Mouse (Mus musculus): ENCODE measurements around the gene Pepd.

The Pepd gene

DNA sequence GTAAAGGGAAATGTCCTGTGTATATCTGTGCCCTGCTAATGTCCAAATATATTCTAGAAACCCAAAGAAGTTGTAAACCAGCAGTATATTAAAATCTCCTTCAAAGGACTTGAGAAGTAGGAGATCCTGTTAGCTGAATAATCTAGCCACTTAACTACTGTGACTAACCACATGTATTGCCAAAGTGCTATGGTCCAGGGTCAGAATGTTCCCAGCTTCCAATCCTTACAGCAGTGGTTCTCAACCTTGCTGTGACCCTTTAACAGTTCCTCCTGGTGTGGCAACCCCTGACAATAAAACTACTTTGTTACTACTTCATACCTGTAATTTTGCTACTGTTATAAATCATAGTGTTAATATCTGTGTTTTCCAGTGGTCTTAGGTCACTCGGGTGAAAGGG, 146.2 kb downstream of the Pepd start:
- no peak for DNase-seq

GRCm38 (mm10) chr7:35059467-35059866, 147.3 kb downstream of the Pepd start:
- DNase-seq: no peak

DNA sequence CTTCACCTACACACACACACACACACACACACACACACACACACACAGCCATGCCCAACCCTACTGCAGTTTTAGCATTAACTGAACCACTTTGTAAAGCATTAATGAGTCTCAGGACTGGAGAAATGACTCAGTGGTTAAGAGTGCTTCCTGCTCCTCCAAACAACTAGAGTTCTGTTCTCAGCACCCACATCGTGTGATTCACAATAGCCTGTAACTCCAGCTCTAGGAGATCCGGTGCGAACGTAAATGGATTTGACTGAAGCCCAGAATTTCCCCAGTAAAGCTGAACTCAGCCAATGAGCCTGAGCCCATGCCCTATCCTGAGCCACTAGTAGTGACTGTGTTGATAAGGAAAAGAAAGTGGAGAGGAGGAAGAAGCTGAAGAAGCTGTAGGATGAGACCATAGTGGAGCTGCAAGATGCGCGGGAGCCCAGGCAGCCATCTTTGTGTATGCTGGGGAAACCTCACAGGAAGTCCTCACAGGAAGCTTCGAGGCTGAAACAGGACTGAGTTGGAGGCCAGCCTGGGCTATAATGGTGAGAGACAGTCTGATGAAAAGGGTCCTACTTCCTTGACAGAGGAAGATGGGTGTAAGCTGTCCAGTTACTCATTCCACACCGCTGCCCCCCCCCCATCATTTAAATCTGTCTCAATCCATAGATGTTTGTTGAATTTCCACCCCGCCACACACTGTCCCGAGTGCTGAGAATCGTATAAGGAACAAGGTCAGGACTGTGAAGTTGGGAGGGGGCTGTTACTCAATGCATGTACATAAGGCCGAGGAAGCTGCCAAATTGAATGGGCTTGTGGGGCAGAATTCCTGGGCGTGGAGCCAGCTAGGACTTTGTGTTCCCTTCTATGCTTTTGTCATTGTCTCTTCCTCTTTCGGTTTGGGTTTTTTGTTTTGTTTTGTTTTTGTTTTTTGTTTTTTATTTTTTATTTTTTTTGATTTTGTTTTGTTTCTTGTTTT, 152.4 kb downstream of the Pepd start:
- no peak for DNase-seq

DNA sequence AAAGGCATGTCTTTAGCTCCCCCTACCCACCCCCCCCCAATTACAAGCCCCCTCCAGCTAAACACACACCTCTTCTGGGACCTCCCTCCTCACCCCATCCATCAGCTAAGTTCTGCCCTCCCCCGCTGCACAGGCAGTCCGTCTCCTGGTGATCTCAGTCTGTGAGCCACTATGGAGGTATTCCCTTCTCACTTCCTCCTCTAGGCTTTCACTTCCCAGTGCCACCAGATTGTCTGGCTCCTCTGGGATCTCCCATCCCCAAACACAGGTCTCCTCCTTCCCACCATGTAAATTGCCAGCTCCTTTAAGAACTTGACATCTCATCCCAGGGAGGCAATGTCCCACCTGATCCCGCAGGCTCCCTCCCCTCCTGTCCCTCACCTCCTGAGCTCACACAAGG, 153.8 kb downstream of the Pepd start:
- DNase-seq: no peak

DNA sequence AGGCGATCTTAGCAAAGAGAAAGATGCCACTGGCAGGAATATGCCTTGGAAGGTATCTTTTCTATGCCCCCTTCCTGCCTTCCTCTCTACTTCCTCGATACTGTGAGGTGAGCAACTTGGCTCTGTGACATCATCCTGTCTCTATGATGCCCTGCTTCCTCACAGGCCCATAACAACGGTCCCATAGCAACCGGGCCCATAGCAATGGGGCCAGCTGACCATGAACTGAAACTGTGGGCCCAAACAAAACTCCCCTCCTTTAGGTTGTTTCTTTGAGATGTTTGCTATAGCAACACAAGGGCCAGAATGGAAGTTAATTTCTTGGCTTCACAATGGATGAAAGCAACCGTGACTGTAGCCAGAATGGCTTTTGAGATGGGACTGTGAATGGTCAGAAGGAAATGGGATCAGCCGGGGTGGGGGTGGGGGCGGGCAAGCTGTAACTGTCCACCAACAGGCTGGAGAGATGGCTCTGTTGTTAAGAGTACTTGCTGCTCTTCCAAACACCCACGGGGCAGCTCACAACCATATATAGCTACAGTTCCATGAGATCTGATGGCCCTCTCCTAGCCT, 154.5 kb downstream of the Pepd start:
- no peak for DNase-seq

DNA sequence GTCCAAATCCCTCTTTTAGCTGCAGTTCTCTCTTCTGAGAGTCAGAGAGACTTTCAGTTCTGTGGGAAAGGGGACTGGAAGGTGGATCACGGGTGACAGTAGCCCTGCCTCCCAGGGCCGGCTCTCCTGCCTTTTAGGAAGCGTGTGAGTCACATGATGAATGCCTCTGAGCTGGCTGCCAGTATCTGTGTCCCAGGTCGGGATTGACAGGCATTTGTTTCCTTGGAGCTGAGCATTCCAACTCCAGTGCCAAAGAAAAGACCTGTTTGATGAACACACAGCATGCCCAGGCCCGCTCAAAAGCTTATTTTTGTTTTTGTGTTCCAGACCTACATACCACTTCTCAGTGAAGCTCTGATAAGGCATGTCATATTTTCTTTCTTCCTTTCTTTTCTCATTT, 164.5 kb downstream of the Pepd start:
- DNase-seq: peak; percentile 37

DNA sequence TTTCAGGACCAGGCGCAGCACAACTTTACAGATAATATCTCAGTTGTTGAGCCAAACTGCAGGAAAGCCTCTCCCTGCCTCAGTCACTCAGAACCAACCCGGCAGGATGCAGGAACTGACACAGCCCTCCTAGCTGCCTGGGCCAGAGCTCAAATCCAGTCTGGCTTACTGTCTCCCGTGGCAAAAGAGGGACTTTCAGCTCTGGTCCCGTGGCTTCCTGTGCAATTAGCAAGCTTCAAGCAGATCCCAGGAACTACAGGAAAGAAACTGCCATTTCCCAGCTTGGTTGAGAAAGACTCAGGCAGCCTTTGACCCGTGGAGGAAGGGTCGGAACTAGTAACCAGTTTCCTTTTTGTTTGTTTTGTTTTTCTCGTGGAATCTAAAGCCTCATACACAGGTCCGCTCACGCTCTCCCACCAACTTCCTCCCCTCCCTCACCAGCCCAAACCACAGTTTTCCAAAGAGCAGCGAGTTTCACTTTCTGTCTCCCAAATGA, 168.7 kb downstream of the Pepd start:
- peak; percentile 79 for DNase-seq

DNA sequence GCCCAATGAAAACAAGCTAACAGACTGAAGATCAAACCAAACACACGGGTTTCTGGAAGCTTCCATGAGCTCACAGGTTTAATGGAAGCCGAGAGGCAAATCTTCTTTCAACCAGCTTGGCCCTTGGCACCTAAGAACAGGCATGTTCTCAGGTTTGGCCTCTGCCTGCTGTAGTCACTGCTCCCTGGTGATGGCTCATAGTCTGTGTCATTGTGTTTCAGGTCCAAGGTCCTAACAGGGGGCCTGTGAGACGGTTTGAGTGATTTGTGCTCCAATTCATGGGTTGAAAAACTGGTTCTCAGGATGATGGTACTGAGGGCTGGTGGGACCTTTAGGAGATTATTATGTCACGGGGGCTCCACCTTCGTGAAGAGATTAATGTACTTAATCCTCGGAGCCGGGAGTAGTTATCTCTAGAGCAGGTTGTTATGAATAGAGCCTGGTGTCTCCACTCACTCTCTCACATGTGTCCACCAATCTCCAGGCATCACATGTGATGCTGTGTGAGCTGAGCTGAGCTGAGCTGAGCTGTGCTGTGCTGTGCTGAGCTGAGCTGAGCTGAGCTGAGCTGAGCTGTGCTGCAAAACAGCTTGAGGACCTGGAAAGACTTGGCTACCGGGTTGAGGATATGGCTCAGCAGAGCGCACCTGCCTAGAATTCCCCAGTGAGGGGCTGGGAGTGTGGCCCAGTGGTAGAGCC, 169.4 kb downstream of the Pepd start:
- DNase-seq: no peak

- DNase-seq: no peak
These were observed 172.6 kb downstream of the Pepd start for GRCm38 (mm10) chr7:35084565-35085360.

DNA sequence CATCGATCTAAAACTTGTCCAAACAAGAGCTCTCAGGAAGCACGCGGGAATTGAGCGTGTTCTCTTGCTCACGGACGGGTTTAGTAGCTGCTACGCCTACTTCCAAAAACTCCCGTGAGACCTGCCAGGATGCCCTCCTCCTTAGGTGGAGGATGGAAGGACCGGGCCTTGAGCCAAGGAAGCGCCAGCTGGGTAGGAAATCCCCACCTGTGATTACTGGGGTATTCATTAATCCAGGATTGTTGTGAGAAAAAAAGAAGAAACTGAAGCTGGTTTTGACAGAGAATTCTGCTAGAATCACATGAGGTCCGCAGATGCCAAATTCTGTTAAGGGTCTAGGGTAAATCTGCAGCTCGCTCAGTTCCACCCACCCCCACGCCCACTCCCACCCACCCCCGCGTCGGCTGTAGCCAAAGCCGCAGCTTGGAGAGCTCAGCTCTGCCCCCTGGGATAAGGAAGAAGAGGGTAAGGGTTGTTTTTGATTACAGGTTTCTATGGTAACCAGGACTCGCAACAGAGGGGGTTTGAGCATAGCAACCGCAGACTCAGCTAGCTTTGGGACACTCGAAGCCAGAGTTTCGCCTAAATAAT, 174.2 kb downstream of the Pepd start:
- DNase-seq: peak; percentile 60

DNA sequence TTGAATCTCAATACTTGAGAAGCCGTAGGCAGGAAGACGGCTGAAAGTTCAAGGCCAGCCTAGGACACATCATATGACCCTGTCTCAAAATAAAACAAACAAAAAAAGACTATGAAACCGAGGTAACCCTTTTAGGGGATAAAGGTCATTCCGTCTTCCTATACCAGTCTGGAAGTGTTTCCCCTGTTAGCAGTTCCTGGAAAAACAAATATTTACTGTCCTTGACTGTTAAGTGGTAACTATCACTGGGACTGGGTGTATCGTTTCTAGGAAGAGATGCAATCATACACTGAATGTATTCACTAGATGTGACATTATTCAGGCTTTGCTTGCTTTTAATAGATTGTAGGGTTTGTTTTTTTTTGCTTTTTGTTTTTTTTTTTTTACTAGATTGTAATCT, 178.4 kb downstream of the Pepd start:
- no peak for DNase-seq
